Mouse (Mus musculus) hindbrain, embryonic 12.5 days (tissue): ENCODE measurements around the gene Kcnab3. TPM values are rescaled to one million over a fixed set of nuclear protein-coding genes. Genes with fewer than 3 reads are reported as not detected.
"Not testable (repeated sequence)": the region's sequence is repeated elsewhere in the genome, so short reads cannot be mapped to it uniquely, and the experiment has no call there.

Source experiments
- ATAC-seq: fragments of 200-750 bp; cut with Nextera tagmentation; 2 replicates; pipeline ENCODE4 v1.8.0; 2017; ENCODE audit warnings: moderate TSS enrichment; ENCODE audit not compliant: low FRiP score
- H3K27ac ChIP-seq: fragments of 300-500 bp; sonication (generic); 2 replicates; pipeline ENCODE4 v1.5.1; 2016; ENCODE audit warnings: mild to moderate bottlenecking
- H3K27me3 ChIP-seq: fragments of 300-500 bp; sonication (generic); 2 replicates; pipeline ENCODE4 v1.6.1; 2016; ENCODE audit warnings: mild to moderate bottlenecking
- H3K36me3 ChIP-seq: fragments of 300-500 bp; sonication (generic); 2 replicates; pipeline ENCODE4 v1.6.1; 2016; ENCODE audit warnings: mild to moderate bottlenecking
- H3K4me1 ChIP-seq: fragments of 300-500 bp; sonication (generic); 2 replicates; pipeline ENCODE4 v1.6.1; 2016
- H3K4me2 ChIP-seq: fragments of 300-500 bp; sonication (generic); replicated peaks from 2 replicates; pipeline ENCODE4 v1.6.1; 2016; ENCODE audit warnings: mild to moderate bottlenecking
- H3K4me3 ChIP-seq: fragments of 300-500 bp; sonication (generic); 2 replicates; pipeline ENCODE4 v1.5.1; 2016; ENCODE audit warnings: mild to moderate bottlenecking
- H3K9ac ChIP-seq: fragments of 300-500 bp; sonication (generic); 2 replicates; pipeline ENCODE4 v1.6.1; 2016; ENCODE audit warnings: mild to moderate bottlenecking, moderate library complexity
- H3K9me3 ChIP-seq: fragments of 300-500 bp; sonication (generic); replicated peaks from 2 replicates; pipeline ENCODE4 v1.6.1; 2016; ENCODE audit warnings: mild to moderate bottlenecking
- WGBS: fragments of 180-500 bp; shearing (Covaris S2); methylation state at CpG from one replicate; pipeline ENCODE4 v1.1.7; 2016; 5-methylcytosine and 5-hydroxymethylcytosine counted together
- polyA plus RNA-seq: library from polyadenylated mRNA; unstranded; fragments of >200 nt; fragmentation: Nextera tagmentation; extraction: Ambion mirVana; gene quantifications from 2 replicates; pipeline ENCODE4 v1.2.1, GENCODE M21; 2016

Kcnab3 gene
- polyA plus RNA-seq = 5.0 and 5.4 TPM in 2 replicates

GRCm38 (mm10) chr11:69325628-69326407, at the start of gene Kcnab3:
Kcnab3 (plus strand) TSS chr11:69326258.
- H3K27ac ChIP-seq = no peak within 1 kb of the TSS; the same call in 1 of the 2 replicates
- H3K9ac ChIP-seq = peak within 1 kb of the TSS; percentile 68
- H3K4me2 ChIP-seq = peak within 1 kb of the TSS; percentile 79

GRCm38 (mm10) chr11:69277267-69277666, 48.8 kb upstream of the Kcnab3 start:
- 71% methylated on average over 5 of the region's 5 CpGs for WGBS
- Histone ChIP-seq H3K4me2 (no peak overlapping the region), H3K9ac (no peak overlapping the region), H3K27me3 (no peaks in the 10 kb centered on the region), H3K4me1 (no peaks in the 10 kb centered on the region), H3K9me3 (no peaks in the 10 kb centered on the region), H3K4me3 (no peak overlapping the region), H3K27ac (no peak overlapping the region), H3K36me3 (no peaks in the 10 kb centered on the region)
- ATAC-seq = no peak

More at GRCm38 (mm10) chr11:69325628-69326407, at the start of gene Kcnab3:
- peaks cover 41% of the 10 kb centered on the region for H3K4me1 ChIP-seq
- H3K4me3 ChIP-seq = peak within 1 kb of the TSS; percentile 55
- H3K9me3 ChIP-seq = no peaks in the 10 kb centered on the region
- peaks cover under 1% of the 10 kb centered on the region; the same call in 1 of the 2 replicates for H3K36me3 ChIP-seq
- peak; percentile 49 for ATAC-seq
- peaks cover 34% of the 10 kb centered on the region for H3K27me3 ChIP-seq
- 12% methylated on average over 26 of the region's 26 CpGs for WGBS

- no peak for ATAC-seq
- 92% methylated on average over 5 of the region's 5 CpGs for WGBS
- Histone ChIP-seq H3K4me2 (no peak overlapping the region), H3K4me3 (no peak overlapping the region), H3K27me3 (no peaks in the 10 kb centered on the region), H3K9ac (no peak overlapping the region), H3K4me1 (no peaks in the 10 kb centered on the region), H3K36me3 (peaks cover 5% of the 10 kb centered on the region; the same call in 1 of the 2 replicates), H3K9me3 (no peaks in the 10 kb centered on the region), H3K27ac (no peak overlapping the region)
These were observed 34.9 kb upstream of the Kcnab3 start for GRCm38 (mm10) chr11:69291111-69291510.

GRCm38 (mm10) chr11:69295286-69295685, 30.8 kb upstream of the Kcnab3 start:
- Histone ChIP-seq H3K27me3 (no peaks in the 10 kb centered on the region), H3K9me3 (no peaks in the 10 kb centered on the region), H3K27ac (no peak overlapping the region), H3K36me3 (peaks cover 26% of the 10 kb centered on the region), H3K4me1 (no peaks in the 10 kb centered on the region), H3K9ac (no peak overlapping the region), H3K4me2 (no peak overlapping the region), H3K4me3 (no peak overlapping the region)
- no peak for ATAC-seq
- 92% methylated on average over 3 of the region's 3 CpGs for WGBS

- H3K27me3 ChIP-seq = no peaks in the 10 kb centered on the region
- peaks cover 46% of the 10 kb centered on the region for H3K36me3 ChIP-seq
- H3K4me2 ChIP-seq = no peak overlapping the region
- H3K27ac ChIP-seq = no peak overlapping the region
- WGBS = 88% methylated on average over 2 of the region's 2 CpGs
- no peak for ATAC-seq
- H3K9ac ChIP-seq = no peak overlapping the region
- H3K4me1 ChIP-seq = no peaks in the 10 kb centered on the region
- H3K9me3 ChIP-seq = no peaks in the 10 kb centered on the region
- H3K4me3 ChIP-seq = no peak overlapping the region
These were observed 28.3 kb upstream of the Kcnab3 start for GRCm38 (mm10) chr11:69297799-69298198.

- Histone ChIP-seq H3K4me1 (no peaks in the 10 kb centered on the region), H3K9me3 (no peaks in the 10 kb centered on the region), H3K27me3 (no peaks in the 10 kb centered on the region), H3K36me3 (peaks cover 50% of the 10 kb centered on the region), H3K9ac (no peak overlapping the region), H3K4me3 (no peak overlapping the region), H3K27ac (no peak overlapping the region), H3K4me2 (no peak overlapping the region)
- WGBS = 74% methylated on average over 7 of the region's 7 CpGs
- no peak for ATAC-seq
These were observed 27.8 kb upstream of the Kcnab3 start for GRCm38 (mm10) chr11:69298231-69298630.

- WGBS = 90% methylated on average over 7 of the region's 7 CpGs
- Histone ChIP-seq H3K4me3 (no peak overlapping the region), H3K9ac (no peak overlapping the region), H3K9me3 (no peaks in the 10 kb centered on the region), H3K4me2 (no peak overlapping the region), H3K36me3 (peaks cover 87% of the 10 kb centered on the region), H3K27me3 (no peaks in the 10 kb centered on the region), H3K27ac (no peak overlapping the region), H3K4me1 (no peaks in the 10 kb centered on the region)
- no peak for ATAC-seq
These were observed 23.2 kb upstream of the Kcnab3 start for GRCm38 (mm10) chr11:69302817-69303216.

GRCm38 (mm10) chr11:69305291-69305690, 20.8 kb upstream of the Kcnab3 start:
- Histone ChIP-seq H3K9me3 (no peaks in the 10 kb centered on the region), H3K27me3 (no peaks in the 10 kb centered on the region), H3K36me3 (peaks cover 91% of the 10 kb centered on the region), H3K27ac (no peak overlapping the region), H3K4me3 (no peak overlapping the region), H3K4me2 (no peak overlapping the region), H3K9ac (no peak overlapping the region), H3K4me1 (no peaks in the 10 kb centered on the region)
- no peak for ATAC-seq
- 89% methylated on average over 9 of the region's 9 CpGs for WGBS

- ATAC-seq = no peak
- no peaks in the 10 kb centered on the region for H3K27me3 ChIP-seq
- H3K4me3 ChIP-seq = no peak overlapping the region
- H3K9me3 ChIP-seq = no peaks in the 10 kb centered on the region
- peaks cover 91% of the 10 kb centered on the region for H3K36me3 ChIP-seq
- H3K27ac ChIP-seq = no peak overlapping the region
- H3K4me2 ChIP-seq = no peak overlapping the region
- no peaks in the 10 kb centered on the region for H3K4me1 ChIP-seq
- 97% methylated on average over 2 of the region's 2 CpGs for WGBS
- no peak overlapping the region for H3K9ac ChIP-seq
These were observed 20.0 kb upstream of the Kcnab3 start for GRCm38 (mm10) chr11:69306039-69306438.

GRCm38 (mm10) chr11:69311266-69311665, 14.8 kb upstream of the Kcnab3 start:
- Histone ChIP-seq H3K4me2 (no peak overlapping the region), H3K4me1 (no peaks in the 10 kb centered on the region), H3K9ac (no peak overlapping the region), H3K27me3 (no peaks in the 10 kb centered on the region), H3K36me3 (peaks cover 76% of the 10 kb centered on the region), H3K4me3 (no peak overlapping the region), H3K27ac (no peak overlapping the region), H3K9me3 (no peaks in the 10 kb centered on the region)
- ATAC-seq = no peak
- WGBS = 86% methylated on average over 7 of the region's 7 CpGs

- Histone ChIP-seq H3K27ac (no peak overlapping the region), H3K27me3 (no peaks in the 10 kb centered on the region), H3K4me1 (peaks cover 6% of the 10 kb centered on the region; the same call in 1 of the 2 replicates), H3K9ac (no peak overlapping the region), H3K4me2 (no peak overlapping the region), H3K4me3 (no peak overlapping the region), H3K9me3 (no peaks in the 10 kb centered on the region), H3K36me3 (peaks cover 53% of the 10 kb centered on the region)
- 98% methylated on average over 6 of the region's 6 CpGs for WGBS
- no peak for ATAC-seq
These were observed 9.7 kb upstream of the Kcnab3 start for GRCm38 (mm10) chr11:69316361-69316760.

- peaks cover 21% of the 10 kb centered on the region for H3K4me1 ChIP-seq
- peaks cover 50% of the 10 kb centered on the region for H3K36me3 ChIP-seq
- H3K4me2 ChIP-seq, H3K9me3 ChIP-seq, H3K27me3 ChIP-seq, H3K4me3 ChIP-seq, H3K27ac ChIP-seq, H3K9ac ChIP-seq, ATAC-seq: not testable (repeated sequence)
- 88% methylated on average over 3 of the region's 3 CpGs for WGBS
These were observed 8.1 kb upstream of the Kcnab3 start for GRCm38 (mm10) chr11:69318000-69318399.

GRCm38 (mm10) chr11:69321580-69321979, 4.5 kb upstream of the Kcnab3 start:
- Histone ChIP-seq H3K9me3 (no peaks in the 10 kb centered on the region), H3K9ac (no peak overlapping the region), H3K4me1 (peaks cover 37% of the 10 kb centered on the region), H3K4me3 (no peak overlapping the region; the same call in 1 of the 2 replicates), H3K36me3 (peaks cover 27% of the 10 kb centered on the region), H3K27me3 (peaks cover 2% of the 10 kb centered on the region; the same call in 1 of the 2 replicates), H3K27ac (no peak overlapping the region), H3K4me2 (peak overlapping the region; percentile 94; the same call in 1 of the 2 replicates)
- WGBS = 97% methylated on average over 6 of the region's 6 CpGs
- no peak for ATAC-seq
